Mouse (Mus musculus) heart, embryonic 11.5 days (tissue): ENCODE results near the gene Shkbp1. TPM values are rescaled to one million over a fixed set of nuclear protein-coding genes. Genes with fewer than 3 reads are reported as not detected.

Experiments
- ATAC-seq: fragments of 200-750 bp; cut with Nextera tagmentation; replicated peaks from 2 replicates; pipeline ENCODE4 v1.8.0; 2017; ENCODE audit warnings: moderate library complexity; ENCODE audit not compliant: insufficient number of reproducible peaks, low FRiP score, low TSS enrichment
- H3K27ac ChIP-seq: fragments of 300-500 bp; sonication (generic); 2 replicates; pipeline ENCODE4 v1.5.1; 2014; ENCODE audit warnings: mild to moderate bottlenecking, low read depth, low read length
- H3K27me3 ChIP-seq: fragments of 300-500 bp; sonication (generic); 2 replicates; pipeline ENCODE4 v1.6.1; 2014; ENCODE audit warnings: mild to moderate bottlenecking, low read length, mixed read lengths; ENCODE audit not compliant: control insufficient read depth, insufficient read depth
- H3K36me3 ChIP-seq: fragments of 300-500 bp; sonication (generic); 2 replicates; pipeline ENCODE4 v1.6.1; 2014; ENCODE audit warnings: mild to moderate bottlenecking, low read length, moderate library complexity, mixed read lengths; ENCODE audit not compliant: control insufficient read depth, insufficient read depth
- H3K4me1 ChIP-seq: fragments of 300-500 bp; sonication (generic); 2 replicates; pipeline ENCODE4 v1.6.1; 2014; ENCODE audit warnings: low read length; ENCODE audit not compliant: control insufficient read depth, insufficient read depth
- H3K4me2 ChIP-seq: fragments of 300-500 bp; sonication (generic); 2 replicates; pipeline ENCODE4 v1.6.1; 2014; ENCODE audit warnings: mild to moderate bottlenecking, moderate library complexity
- H3K4me3 ChIP-seq: fragments of 300-500 bp; sonication (generic); 2 replicates; pipeline ENCODE4 v1.5.1; 2014; ENCODE audit warnings: low read depth, low read length
- H3K9ac ChIP-seq: fragments of 300-500 bp; sonication (generic); 2 replicates; pipeline ENCODE4 v1.6.1; 2014; ENCODE audit warnings: mild to moderate bottlenecking, low read depth, low read length, moderate library complexity
- H3K9me3 ChIP-seq: fragments of 300-500 bp; sonication (generic); replicated peaks from 2 replicates; pipeline ENCODE4 v1.6.1; 2016; ENCODE audit warnings: low read length; ENCODE audit not compliant: control insufficient read depth
- WGBS: fragments of 180-500 bp; shearing (Covaris S2); extraction: QIAGEN DNeasy Blood & Tissue Kit; methylation state at CpG from one replicate; pipeline ENCODE4 v1.1.7; 2014; ENCODE audit not compliant: insufficient replicate concordance; 5-methylcytosine and 5-hydroxymethylcytosine counted together
- polyA plus RNA-seq: library from polyadenylated mRNA; unstranded; fragments of >200 nt; fragmentation: Nextera tagmentation; extraction: Ambion mirVana; gene quantifications from 2 replicates; pipeline ENCODE4 v1.2.1, GENCODE M21; 2014

Gene Shkbp1
- polyA plus RNA-seq, 1 experiment from 2014 or later = 34.1 TPM

DNA sequence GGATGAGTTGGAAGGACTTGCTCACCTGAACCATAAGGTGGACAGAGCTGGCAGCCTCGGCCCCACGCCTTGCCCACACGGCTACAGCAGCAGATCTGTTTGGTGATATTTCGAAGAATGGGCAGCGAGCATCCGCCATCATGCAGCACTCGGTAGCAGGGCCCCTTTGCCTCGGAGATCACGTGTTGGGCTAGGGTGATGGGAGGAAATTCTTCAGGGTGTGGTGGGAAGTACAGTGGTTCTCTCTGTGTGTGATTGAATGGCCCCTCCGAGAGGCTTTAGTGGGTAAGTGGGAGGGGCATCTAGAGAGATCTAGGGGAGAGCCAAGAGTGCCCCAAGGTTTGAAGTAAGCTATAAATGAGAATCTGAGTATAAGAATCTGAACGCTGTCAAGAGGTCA lies 27.7 kb downstream of the Shkbp1 start:
- no peak for ATAC-seq
- H3K4me3 ChIP-seq = no peak overlapping the region
- H3K4me2 ChIP-seq = no peak overlapping the region
- no peak overlapping the region for H3K27ac ChIP-seq
- no peaks in the 10 kb centered on the region for H3K36me3 ChIP-seq
- H3K27me3 ChIP-seq = peaks cover 86% of the 10 kb centered on the region
- no peak overlapping the region for H3K9ac ChIP-seq
- H3K9me3 ChIP-seq = no peaks in the 10 kb centered on the region
- 77% methylated on average over 11 of the region's 11 CpGs for WGBS
- H3K4me1 ChIP-seq = peaks cover 30% of the 10 kb centered on the region

DNA sequence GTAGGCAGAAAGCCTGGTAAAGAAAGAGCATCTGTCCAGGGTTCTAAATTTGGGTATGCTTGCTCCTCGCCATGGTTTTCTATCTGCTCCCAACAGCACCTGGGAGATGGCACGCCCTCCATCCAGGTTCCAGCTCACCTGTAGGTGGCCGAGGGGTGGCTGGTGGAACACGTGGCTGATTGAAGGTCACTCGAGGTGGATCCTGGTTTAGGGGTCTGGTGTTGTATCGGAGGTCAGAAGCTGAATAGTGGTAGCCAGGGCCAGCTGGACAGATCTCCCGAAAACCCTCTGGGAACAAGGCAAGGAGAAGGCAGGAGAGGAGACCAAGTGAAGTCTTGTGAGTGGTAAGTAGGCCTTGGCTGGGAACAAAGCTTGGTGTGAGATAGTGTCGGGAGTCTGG lies 28.3 kb downstream of the Shkbp1 start:
- no peak for ATAC-seq
- H3K4me1 ChIP-seq = peaks cover 28% of the 10 kb centered on the region

DNA sequence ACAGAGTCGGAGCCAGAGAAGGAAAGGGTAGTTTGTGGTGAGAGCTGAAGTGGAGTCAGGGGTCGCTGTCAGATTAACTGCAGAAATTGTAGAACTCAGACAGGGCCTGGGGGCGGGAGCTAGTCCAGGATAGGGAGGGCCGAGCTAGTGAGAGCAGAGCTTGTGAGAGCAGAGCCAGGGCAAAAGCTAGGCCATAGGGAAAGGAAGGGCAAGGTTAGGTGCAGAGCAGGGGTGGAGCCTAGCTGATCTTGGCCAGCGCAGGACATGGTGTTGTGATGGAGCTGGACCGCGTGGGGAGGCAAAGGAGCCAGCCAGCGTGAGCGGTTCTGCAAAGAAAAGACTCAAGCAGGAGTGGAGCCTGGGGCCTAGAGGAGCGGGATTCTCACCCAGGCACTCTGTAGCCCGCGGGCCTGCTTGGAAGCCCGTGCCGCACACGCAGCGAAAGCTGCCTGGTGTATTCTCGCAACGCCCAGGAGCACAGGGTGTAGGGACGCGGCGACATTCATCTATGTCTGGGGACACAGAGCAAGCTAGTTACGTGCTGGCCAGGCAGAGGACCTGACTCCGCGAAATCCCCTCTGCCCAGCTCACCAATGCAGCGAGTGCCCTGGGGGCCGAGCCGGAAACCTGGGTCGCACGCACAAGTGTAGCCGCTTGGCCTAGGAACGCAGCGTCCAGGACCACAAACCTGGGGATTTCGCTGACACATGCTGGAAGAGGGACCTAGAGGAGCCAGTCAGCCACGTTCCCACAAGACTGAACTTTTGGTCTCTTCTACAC lies 29.5 kb downstream of the Shkbp1 start:
- H3K36me3 ChIP-seq = no peaks in the 10 kb centered on the region
- 0 out of 2 replicates have a peak overlapping the region, but pooled peaks have one; percentile 40 for H3K9ac ChIP-seq
- WGBS = 29% methylated on average over 34 of the region's 34 CpGs
- peaks cover 79% of the 10 kb centered on the region for H3K27me3 ChIP-seq
- H3K4me1 ChIP-seq = peaks cover 25% of the 10 kb centered on the region
- ATAC-seq = no peak
- H3K27ac ChIP-seq = no peak overlapping the region
- no peaks in the 10 kb centered on the region for H3K9me3 ChIP-seq
- H3K4me3 ChIP-seq = peak overlapping the region; percentile 36
- H3K4me2 ChIP-seq = peak overlapping the region; percentile 57

More for the DNA sequence above, 28.3 kb downstream of the Shkbp1 start:
- Histone ChIP-seq H3K4me2 (no peak overlapping the region), H3K27me3 (peaks cover 86% of the 10 kb centered on the region), H3K27ac (no peak overlapping the region), H3K9ac (no peak overlapping the region), H3K36me3 (no peaks in the 10 kb centered on the region), H3K9me3 (no peaks in the 10 kb centered on the region), H3K4me3 (no peak overlapping the region)
- 80% methylated on average over 8 of the region's 8 CpGs for WGBS

DNA sequence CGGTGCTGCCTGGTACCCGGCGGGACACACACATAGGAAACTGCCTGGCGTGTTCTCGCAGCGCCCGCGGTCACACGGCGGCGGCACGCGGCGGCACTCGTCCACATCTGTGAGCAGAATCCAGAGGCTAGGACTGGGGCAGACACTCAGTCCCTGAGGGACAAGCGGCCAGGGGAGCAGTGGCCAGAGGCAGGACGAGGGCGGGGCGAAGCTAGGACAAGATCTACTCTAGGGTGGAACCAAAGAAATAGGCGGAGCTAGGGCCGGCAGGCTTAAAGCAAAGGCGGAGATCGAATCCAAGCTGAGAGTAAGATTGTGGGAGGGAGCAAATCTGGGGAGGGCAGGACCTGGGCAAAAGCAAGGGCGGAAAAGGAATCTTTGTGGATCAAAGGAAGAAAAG lies 30.1 kb downstream of the Shkbp1 start:
- Histone ChIP-seq H3K27ac (no peak overlapping the region), H3K4me2 (peak overlapping the region; percentile 57), H3K9ac (peak overlapping the region; percentile 35; the same call in 1 of the 2 replicates), H3K36me3 (no peaks in the 10 kb centered on the region), H3K9me3 (no peaks in the 10 kb centered on the region), H3K4me3 (peak overlapping the region; percentile 36), H3K27me3 (peaks cover 74% of the 10 kb centered on the region), H3K4me1 (peaks cover 22% of the 10 kb centered on the region)
- ATAC-seq = peak; percentile 50; the same call in 1 of the 2 replicates
- 1% methylated on average over 24 of the region's 24 CpGs for WGBS

DNA sequence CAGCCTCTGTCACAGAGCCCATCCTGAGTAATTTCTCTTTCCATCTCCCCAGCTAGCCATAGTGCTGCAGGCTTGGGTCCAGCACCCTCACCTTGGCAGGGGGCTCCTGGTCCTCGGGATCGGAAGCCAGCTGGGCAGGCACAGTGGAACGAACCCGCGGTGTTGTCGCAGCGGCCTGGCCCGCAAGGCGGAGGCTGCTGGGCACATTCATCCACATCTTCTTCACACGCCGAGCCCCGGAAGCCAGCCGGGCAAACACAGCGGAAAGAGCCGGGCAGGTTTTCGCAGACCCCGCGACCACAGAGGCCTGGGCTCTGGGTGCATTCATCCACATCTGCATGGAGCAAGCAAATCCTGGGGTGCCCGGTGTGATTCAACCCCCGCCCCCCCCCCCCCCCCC lies 30.9 kb downstream of the Shkbp1 start:
- 46% methylated on average over 20 of the region's 20 CpGs for WGBS
- Histone ChIP-seq H3K9me3 (no peaks in the 10 kb centered on the region), H3K27me3 (peaks cover 67% of the 10 kb centered on the region), H3K36me3 (no peaks in the 10 kb centered on the region), H3K27ac (no peak overlapping the region), H3K9ac (no peak overlapping the region), H3K4me1 (peaks cover 14% of the 10 kb centered on the region), H3K4me2 (no peak overlapping the region), H3K4me3 (no peak overlapping the region)
- ATAC-seq = no peak

GRCm38 (mm10) chr7:27324161-27324560 lies 31.7 kb downstream of the Shkbp1 start:
- Histone ChIP-seq H3K9me3 (no peaks in the 10 kb centered on the region), H3K4me3 (no peak overlapping the region), H3K27ac (no peak overlapping the region), H3K27me3 (peaks cover 59% of the 10 kb centered on the region), H3K9ac (no peak overlapping the region), H3K4me2 (no peak overlapping the region), H3K36me3 (no peaks in the 10 kb centered on the region), H3K4me1 (peaks cover 10% of the 10 kb centered on the region)
- 92% methylated on average over 11 of the region's 11 CpGs for WGBS
- ATAC-seq = no peak

- Histone ChIP-seq H3K27ac (no peak overlapping the region), H3K4me3 (no peak overlapping the region), H3K4me2 (no peak overlapping the region), H3K9me3 (no peaks in the 10 kb centered on the region), H3K9ac (no peak overlapping the region), H3K36me3 (no peaks in the 10 kb centered on the region), H3K27me3 (peaks cover 48% of the 10 kb centered on the region), H3K4me1 (peaks cover 10% of the 10 kb centered on the region)
- 82% methylated on average over 5 of the region's 5 CpGs for WGBS
- no peak for ATAC-seq
These were observed 32.8 kb downstream of the Shkbp1 start for GRCm38 (mm10) chr7:27323001-27323400.

DNA sequence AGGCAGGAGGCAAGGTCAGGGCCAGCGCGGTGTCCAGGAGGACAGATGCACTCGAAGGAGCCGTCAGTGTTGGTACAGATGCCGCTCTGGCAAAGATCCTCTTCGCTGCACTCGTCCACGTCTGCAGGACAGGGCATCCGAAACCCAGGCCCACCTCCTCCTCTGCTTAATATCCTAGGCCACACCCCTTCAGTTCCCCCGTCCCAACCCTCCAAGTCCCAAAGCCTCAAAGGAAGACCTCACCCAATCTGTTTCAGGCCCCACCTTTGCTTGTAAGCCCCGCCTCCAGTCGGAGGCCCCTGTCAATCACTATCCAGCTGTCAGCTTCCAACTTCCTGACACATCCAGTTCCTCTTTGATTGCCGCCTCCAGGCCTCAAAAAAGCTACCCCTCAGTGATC lies 33.5 kb downstream of the Shkbp1 start:
- peaks cover 41% of the 10 kb centered on the region for H3K27me3 ChIP-seq
- peaks cover 10% of the 10 kb centered on the region for H3K4me1 ChIP-seq
- H3K4me3 ChIP-seq = no peak overlapping the region
- no peak overlapping the region for H3K4me2 ChIP-seq
- no peaks in the 10 kb centered on the region for H3K9me3 ChIP-seq
- ATAC-seq = no peak
- H3K27ac ChIP-seq = no peak overlapping the region
- no peaks in the 10 kb centered on the region for H3K36me3 ChIP-seq
- no peak overlapping the region for H3K9ac ChIP-seq
- WGBS = 20% methylated on average over 13 of the region's 13 CpGs

GRCm38 (mm10) chr7:27319411-27319810 lies 36.4 kb downstream of the Shkbp1 start:
- Histone ChIP-seq H3K4me3 (no peak overlapping the region), H3K9me3 (peaks cover 2% of the 10 kb centered on the region), H3K9ac (no peak overlapping the region), H3K4me2 (no peak overlapping the region), H3K4me1 (no peaks in the 10 kb centered on the region), H3K27ac (no peak overlapping the region), H3K36me3 (no peaks in the 10 kb centered on the region), H3K27me3 (peaks cover 13% of the 10 kb centered on the region)
- no peak for ATAC-seq
- 81% methylated on average over 22 of the region's 22 CpGs for WGBS
